Mouse (Mus musculus) gastrocnemius, postnatal 10 days (tissue): ENCODE results near the gene Abcc9. TPM values are rescaled to one million over a fixed set of nuclear protein-coding genes. Genes with fewer than 3 reads are reported as not detected.

ENCODE experiments used
- DNase-seq: peaks from one replicate; pipeline ENCODE4 v3.0.0; 2021; ENCODE audit warnings: mixed read lengths
- total RNA-seq, 2 experiments: library from RNA; stranded (reverse); gene quantifications; 2 replicates each; pipeline ENCODE4 v1.2.3; 2021

The Abcc9 gene
- total RNA-seq, 2 experiments from 2014 or later, result 128 to 134 TPM

DNA sequence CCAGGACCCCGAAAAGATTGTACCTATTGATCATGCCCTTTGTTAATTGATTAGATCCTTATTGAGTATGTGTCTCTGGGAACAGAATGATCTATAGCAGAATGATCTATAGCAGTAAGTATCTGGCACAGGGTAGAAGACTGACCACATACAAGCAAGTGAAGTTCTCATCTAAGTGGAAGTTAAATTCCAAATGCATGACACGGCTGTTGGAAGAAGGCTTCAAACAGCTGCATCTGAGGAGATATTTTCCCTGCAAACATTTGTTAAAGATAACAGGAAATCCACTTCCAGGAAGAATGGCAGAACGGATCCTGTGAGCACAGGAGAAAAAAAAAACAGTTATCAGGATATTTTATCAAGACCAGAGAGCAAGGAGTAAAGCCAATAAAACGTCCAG, 158.5 kb downstream of the Abcc9 start:
- DNase-seq, result no peak

DNA sequence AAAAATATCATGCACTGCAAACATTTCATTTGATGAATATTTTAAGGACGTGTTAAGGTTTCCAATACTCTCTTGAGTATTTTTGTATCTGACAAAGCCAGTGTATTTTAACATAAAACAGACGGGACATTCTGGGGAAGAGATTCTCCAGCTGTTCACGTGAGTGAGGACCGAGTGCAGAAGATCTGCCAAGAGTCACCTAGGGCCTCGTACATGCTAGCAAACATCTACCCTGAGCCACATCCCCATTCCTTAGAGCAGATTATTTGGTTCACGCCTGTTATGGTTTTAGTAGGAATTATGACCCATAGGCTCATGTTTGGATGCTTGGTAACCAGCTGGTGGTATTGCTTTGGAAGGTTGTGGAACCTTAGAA, 159.3 kb downstream of the Abcc9 start:
- DNase-seq, result no peak

DNA sequence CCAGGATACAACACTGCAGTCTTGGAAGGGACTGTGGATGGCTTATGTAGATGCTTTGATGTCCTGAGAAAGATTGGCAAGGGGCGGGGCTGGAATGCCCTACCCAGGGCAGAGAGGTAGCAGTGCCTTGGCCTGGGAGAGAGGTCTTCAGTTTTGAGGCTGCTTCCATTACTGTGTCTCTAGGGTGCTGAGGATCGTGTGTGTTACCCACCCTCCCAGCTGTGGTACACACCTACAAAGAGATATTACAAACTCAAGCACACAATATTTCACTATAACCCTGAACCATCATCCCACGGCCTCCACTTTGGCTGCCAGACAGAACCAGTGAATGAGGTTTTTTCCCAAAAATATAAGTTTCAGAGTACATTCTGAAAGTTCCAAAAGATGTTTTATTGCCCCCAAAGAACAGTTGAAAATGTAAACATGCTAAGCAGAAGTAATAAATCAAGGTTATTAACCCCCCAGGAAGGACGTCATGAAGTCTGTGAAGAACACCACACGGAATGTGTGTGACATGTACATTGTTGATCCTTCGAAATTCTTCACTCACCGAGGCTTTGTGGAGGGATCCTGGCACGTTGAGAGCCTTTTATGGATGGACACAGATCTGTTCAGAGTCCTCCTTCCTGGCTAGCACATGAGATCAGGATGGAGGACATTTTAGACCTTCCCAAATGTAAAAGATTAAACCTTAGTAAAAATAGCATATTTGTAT, 159.9 kb downstream of the Abcc9 start:
- no peak for DNase-seq

DNA sequence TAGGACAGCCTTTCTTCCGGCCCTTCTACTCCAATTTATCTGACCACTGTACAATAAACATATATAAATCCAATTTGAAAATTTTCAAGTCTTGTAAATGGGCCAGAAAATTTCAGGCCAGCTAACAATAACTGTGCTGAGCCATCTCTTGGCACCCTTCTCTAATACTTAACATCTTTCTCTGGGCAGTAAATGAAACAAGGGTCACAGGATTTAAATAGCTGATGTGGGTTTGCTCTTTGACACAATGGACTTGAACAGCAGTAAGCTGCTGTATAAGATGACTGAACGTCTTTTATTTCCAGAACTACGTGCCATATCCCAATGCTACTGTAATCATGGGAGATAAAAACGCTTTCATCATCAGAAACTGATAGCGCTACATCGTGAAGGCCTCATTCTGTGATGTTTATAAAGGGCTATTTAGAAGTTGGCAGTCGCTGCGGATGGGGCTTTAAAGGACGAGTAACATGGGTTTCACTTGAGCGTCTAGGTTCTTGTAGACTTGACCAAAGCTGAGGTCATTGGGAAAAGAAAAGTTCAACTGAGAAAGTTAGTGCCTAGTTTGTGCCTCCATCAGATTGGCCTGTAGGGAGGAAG, 161.5 kb downstream of the Abcc9 start:
- DNase-seq, result no peak

DNA sequence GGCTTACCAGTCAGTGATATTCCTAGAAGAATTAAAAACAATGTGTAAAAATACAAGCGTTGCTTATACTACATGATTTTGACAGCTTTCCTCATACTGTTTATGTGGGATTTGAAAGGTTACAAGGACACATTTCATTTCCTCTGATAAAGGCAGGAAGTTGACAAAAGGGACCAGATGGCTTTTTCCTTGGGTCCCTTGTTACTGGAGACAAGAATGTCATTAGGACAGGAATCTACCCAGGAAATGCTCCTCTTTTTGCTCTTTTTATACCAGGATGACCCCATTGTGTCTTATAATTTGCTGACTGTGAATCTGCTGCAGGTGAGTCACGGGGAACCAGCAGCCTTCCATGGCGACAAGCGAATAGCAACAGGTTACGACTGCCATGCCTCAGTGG, 162.0 kb downstream of the Abcc9 start:
- no peak for DNase-seq

DNA sequence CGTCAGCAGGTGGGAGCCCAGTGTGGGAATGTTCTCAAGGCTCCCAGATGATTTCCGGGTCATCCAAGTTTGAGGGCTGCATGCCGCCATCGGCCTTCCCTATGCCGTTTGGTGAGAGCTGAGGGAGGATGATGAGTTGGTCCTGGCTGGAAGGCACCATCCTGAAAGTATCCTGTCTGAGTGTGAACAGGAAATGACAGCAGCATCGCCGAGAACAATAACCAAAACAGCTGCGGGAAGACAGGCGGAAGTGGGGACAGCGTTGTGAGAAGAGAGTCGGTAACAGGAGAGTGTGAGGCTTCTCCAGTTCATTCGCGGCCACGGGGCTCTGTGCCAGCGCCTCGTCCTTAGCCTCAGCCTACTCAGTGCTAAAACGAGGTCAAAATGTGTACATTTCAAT, 163.6 kb downstream of the Abcc9 start:
- peak; percentile 43 for DNase-seq

Other genes starting within 250 kb of the Abcc9 start
- gene Gys2, start 229.2 kb downstream of the Abcc9 start, total RNA-seq, result under 1 TPM in 1 of 2 experiments, not detected in 1; 0.16 TPM
- 10 to 100 TPM; 90.6 to 93.5 TPM for gene Ldhb, start 194.4 kb downstream of the Abcc9 start, total RNA-seq
- 10 to 100 TPM; 20.3 to 20.8 TPM for gene Kcnj8, start 130.7 kb downstream of the Abcc9 start, total RNA-seq
- 10 to 100 TPM; 29.6 to 34.2 TPM for gene Cmas, start 54.4 kb upstream of the Abcc9 start, total RNA-seq
- gene Sult6b2, start 102.2 kb upstream of the Abcc9 start, total RNA-seq, result not detected